Mouse (Mus musculus): ENCODE measurements around the gene Ggcx.
"Not testable (repeated sequence)": the region's sequence is repeated elsewhere in the genome, so short reads cannot be mapped to it uniquely, and the experiment has no call there.

Ggcx gene

GRCm38 (mm10) chr6:72462550-72463257, 48.6 kb downstream of the Ggcx start:
- DNase-seq (ENCODE audit: low spot score): not testable (repeated sequence)

GRCm38 (mm10) chr6:72465361-72466157, 51.5 kb downstream of the Ggcx start:
- no peak for DNase-seq (ENCODE audit: low spot score)

- DNase-seq (ENCODE audit: low spot score): no peak
Observed at GRCm38 (mm10) chr6:72466171-72466570, 52.1 kb downstream of the Ggcx start.

GRCm38 (mm10) chr6:72473264-72474041, 59.3 kb downstream of the Ggcx start:
- no peak for DNase-seq (ENCODE audit: low spot score)

GRCm38 (mm10) chr6:72475221-72475985, 61.3 kb downstream of the Ggcx start:
- peak; percentile 20 for DNase-seq (ENCODE audit: low spot score)

GRCm38 (mm10) chr6:72476836-72477235, 62.7 kb downstream of the Ggcx start:
- DNase-seq (ENCODE audit: low spot score): no peak

GRCm38 (mm10) chr6:72477621-72478020, 63.5 kb downstream of the Ggcx start:
- DNase-seq (ENCODE audit: low spot score): no peak

GRCm38 (mm10) chr6:72478691-72479090, 64.6 kb downstream of the Ggcx start:
- not testable (repeated sequence) for DNase-seq (ENCODE audit: low spot score)

GRCm38 (mm10) chr6:72479645-72480421, 65.7 kb downstream of the Ggcx start:
- DNase-seq (ENCODE audit: low spot score): no peak

GRCm38 (mm10) chr6:72480422-72480702, 66.3 kb downstream of the Ggcx start:
- DNase-seq (ENCODE audit: low spot score): no peak

All from layer of hippocampus, adult 9-10 months (tissue).